Mouse (Mus musculus) hindbrain, postnatal 0 days (tissue): ENCODE measurements around the gene Tfeb. TPM values are rescaled to one million over a fixed set of nuclear protein-coding genes. Genes with fewer than 3 reads are reported as not detected.

Source experiments
- ATAC-seq: fragments of 200-750 bp; cut with Nextera tagmentation; 2 replicates; pipeline ENCODE4 v1.8.0; 2017; ENCODE audit warnings: mild to moderate bottlenecking, moderate TSS enrichment, moderate library complexity
- DNase-seq: peaks from one replicate; pipeline ENCODE4 v3.0.0-alpha.2; 2015; ENCODE audit warnings: low spot score
- H3K27ac ChIP-seq: fragments of 300-500 bp; sonication (generic); 2 replicates; pipeline ENCODE4 v1.5.1; 2014; ENCODE audit warnings: mild to moderate bottlenecking
- H3K27me3 ChIP-seq: fragments of 300-500 bp; sonication (generic); 2 replicates; pipeline ENCODE4 v1.6.1; 2014; ENCODE audit warnings: low read length, mixed read lengths; ENCODE audit not compliant: insufficient read depth
- H3K36me3 ChIP-seq: fragments of 300-500 bp; sonication (generic); 2 replicates; pipeline ENCODE4 v1.6.1; 2014; ENCODE audit warnings: low read length, mixed read lengths; ENCODE audit not compliant: insufficient read depth
- H3K4me1 ChIP-seq: fragments of 300-500 bp; sonication (generic); 2 replicates; pipeline ENCODE4 v1.6.1; 2014; ENCODE audit warnings: antibody characterized with exemption, low read length, mixed read lengths; ENCODE audit not compliant: insufficient read depth
- H3K4me2 ChIP-seq: fragments of 300-500 bp; sonication (generic); 2 replicates; pipeline ENCODE4 v1.6.1; 2014; ENCODE audit warnings: low read depth, mild to moderate bottlenecking, low read length, moderate library complexity, mixed read lengths
- H3K4me3 ChIP-seq: fragments of 300-500 bp; sonication (generic); 2 replicates; pipeline ENCODE4 v1.5.1; 2014; ENCODE audit warnings: low read length
- H3K9ac ChIP-seq: fragments of 300-500 bp; sonication (generic); replicated peaks from 2 replicates; pipeline ENCODE4 v1.6.1; 2014; ENCODE audit warnings: mild to moderate bottlenecking, low read length, moderate library complexity, mixed read lengths
- H3K9me3 ChIP-seq: fragments of 300-500 bp; sonication (generic); 2 replicates; pipeline ENCODE4 v1.6.1; 2016; ENCODE audit warnings: low read length, mixed read lengths
- CTCF ChIP-seq: IDR thresholded peaks from 2 replicates; pipeline ENCODE4 v1.5.1; 2016; ENCODE audit warnings: antibody characterized with exemption, control low read depth, low read depth
- WGBS: fragments of 180-500 bp; shearing (Covaris S2); extraction: QIAGEN DNeasy Blood & Tissue Kit; methylation state at CpG from one replicate; pipeline ENCODE4 v1.1.7; 2014; 5-methylcytosine and 5-hydroxymethylcytosine counted together
- polyA plus RNA-seq: library from polyadenylated mRNA; unstranded; fragments of >200 nt; fragmentation: Nextera tagmentation; extraction: Ambion mirVana; gene quantifications from 2 replicates; pipeline ENCODE4 v1.2.1, GENCODE M21; 2015
- total RNA-seq: library from RNA; depleted of rRNA; stranded (reverse); fragments of >200 nt; gene quantifications from 2 replicates; pipeline ENCODE4 v1.2.3, GENCODE M21; 2014; rRNA removed

Tfeb gene
- total and polyA plus RNA-seq, 2 experiments from 2014 or later = 6.6 to 13.2 TPM

DNA sequence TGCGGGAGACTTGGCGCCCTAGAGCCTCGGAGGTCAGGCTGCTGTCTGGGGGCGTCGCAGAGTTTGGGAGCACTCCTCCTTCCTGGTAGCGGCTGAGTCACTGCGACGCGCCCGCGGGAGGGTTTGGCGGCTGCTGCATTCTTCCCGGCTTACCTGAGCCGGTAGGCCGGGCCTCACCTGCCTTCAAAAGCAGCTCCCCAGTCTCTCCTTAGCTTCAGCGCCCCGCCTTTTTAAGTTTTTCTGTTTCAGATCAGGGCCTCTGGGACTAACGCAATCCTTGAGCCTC is 97.6 kb downstream of the Tfeb start, which contains the start of gene Mdfi:
Gene Mdfi, minus strand, starts transcription at position 210 of the 286 bp plus-strand sequence.
- Histone ChIP-seq H3K9me3 (no peaks in the 10 kb centered on the region), H3K9ac (peak within 1 kb of the TSS; percentile 44; the same call in 1 of the 2 replicates), H3K27me3 (peaks cover 22% of the 10 kb centered on the region; the same call in 1 of the 2 replicates), H3K4me3 (peak within 1 kb of the TSS; percentile 53), H3K36me3 (no peaks in the 10 kb centered on the region), H3K4me1 (0 out of 2 replicates have a peak, but pooled peaks cover 3% of the 10 kb centered on the region), H3K27ac (no peak within 1 kb of the TSS), H3K4me2 (peak within 1 kb of the TSS; percentile 100)
- DNase-seq (no peak), ATAC-seq (no peak)
- TF ChIP-seq CTCF = no peak
- WGBS = 5% methylated on average over 18 of the region's 18 CpGs

- Histone ChIP-seq H3K27me3 (peaks cover 19% of the 10 kb centered on the region; the same call in 1 of the 2 replicates), H3K4me2 (no peak overlapping the region), H3K36me3 (no peaks in the 10 kb centered on the region), H3K9me3 (no peaks in the 10 kb centered on the region), H3K4me1 (0 out of 2 replicates have a peak, but pooled peaks cover 3% of the 10 kb centered on the region), H3K27ac (no peak overlapping the region), H3K9ac (no peak overlapping the region), H3K4me3 (no peak overlapping the region)
- no peak for ATAC-seq
- TF ChIP-seq CTCF = no peak
- WGBS = 52% methylated on average over 6 of the region's 6 CpGs
- DNase-seq = no peak
These were observed 101.0 kb downstream of the Tfeb start for GRCm38 (mm10) chr17:47837808-47838207.

DNA sequence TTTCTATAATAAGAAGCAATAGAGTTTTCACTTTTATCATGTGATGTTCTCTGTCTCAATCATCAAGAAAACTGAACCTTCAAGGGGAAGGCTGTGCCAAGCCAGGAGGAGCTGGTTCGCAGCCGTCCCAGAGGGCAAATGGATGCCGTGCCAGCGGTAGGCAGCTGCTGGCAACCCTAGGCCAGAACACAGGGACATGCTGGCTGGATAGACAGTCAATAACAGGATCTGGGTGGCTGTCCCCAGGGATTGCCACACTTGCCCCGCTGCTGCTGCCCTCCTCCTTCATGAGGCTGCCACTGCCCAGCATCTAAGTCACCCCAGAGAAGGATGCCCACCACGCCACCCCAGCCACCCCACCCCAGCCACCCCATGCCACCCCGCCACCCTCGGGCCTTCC is 104.7 kb downstream of the Tfeb start:
- WGBS = 83% methylated on average over 8 of the region's 8 CpGs
- H3K4me1 ChIP-seq = no peaks in the 10 kb centered on the region
- no peak overlapping the region for H3K9ac ChIP-seq
- no peak overlapping the region for H3K27ac ChIP-seq
- DNase-seq (no peak), ATAC-seq (no peak)
- no peaks in the 10 kb centered on the region for H3K36me3 ChIP-seq
- no peaks in the 10 kb centered on the region for H3K27me3 ChIP-seq
- H3K9me3 ChIP-seq = no peaks in the 10 kb centered on the region
- no peak overlapping the region for H3K4me2 ChIP-seq
- TF ChIP-seq CTCF = no peak
- H3K4me3 ChIP-seq = no peak overlapping the region

Other genes starting within 250 kb of the Tfeb start
- 17.9 and 22.2 TPM in 2 replicates for gene Taf8, start 234.7 kb upstream of the Tfeb start, total RNA-seq
- gene Taf8, start 234.7 kb upstream of the Tfeb start, polyA plus RNA-seq = 11.8 and 12.3 TPM in 2 replicates
- gene Ccnd3, start 232.0 kb upstream of the Tfeb start, total RNA-seq = 55.0 and 63.4 TPM in 2 replicates
- 69.3 and 71.5 TPM in 2 replicates for gene Ccnd3, start 232.0 kb upstream of the Tfeb start, polyA plus RNA-seq
- 20.2 and 25.7 TPM in 2 replicates for gene Bysl, start 125.5 kb upstream of the Tfeb start, total RNA-seq
- gene Bysl, start 125.5 kb upstream of the Tfeb start, polyA plus RNA-seq = 25.3 and 27.1 TPM in 2 replicates
- gene Med20, start 125.4 kb upstream of the Tfeb start, total RNA-seq = 27.9 and 40.9 TPM in 2 replicates
- gene Med20, start 125.4 kb upstream of the Tfeb start, polyA plus RNA-seq = 27.3 and 27.9 TPM in 2 replicates
- 4.6 and 4.8 TPM in 2 replicates for gene Gm20517, start 125.4 kb upstream of the Tfeb start, total RNA-seq
- 1.2 and 1.6 TPM in 2 replicates for gene Gm20517, start 125.4 kb upstream of the Tfeb start, polyA plus RNA-seq
- 20.7 and 25.5 TPM in 2 replicates for gene Usp49, start 106.3 kb upstream of the Tfeb start, total RNA-seq
- 4.2 and 4.9 TPM in 2 replicates for gene Usp49, start 106.3 kb upstream of the Tfeb start, polyA plus RNA-seq
- 158 and 198 TPM in 2 replicates for gene Tomm6, start 48.6 kb upstream of the Tfeb start, total RNA-seq
- gene Tomm6, start 48.6 kb upstream of the Tfeb start, polyA plus RNA-seq = 343 and 371 TPM in 2 replicates
- 143 and 153 TPM in 2 replicates for gene Frs3, start 48.0 kb upstream of the Tfeb start, total RNA-seq
- gene Frs3, start 48.0 kb upstream of the Tfeb start, polyA plus RNA-seq = 55.1 and 58.8 TPM in 2 replicates
- gene Gm21981, start 42.6 kb upstream of the Tfeb start, total RNA-seq = 5.5 and 8.3 TPM in 2 replicates
- 0.79 and 0.85 TPM in 2 replicates for gene Gm21981, start 42.6 kb upstream of the Tfeb start, polyA plus RNA-seq
- gene Prickle4, start 42.3 kb upstream of the Tfeb start, total RNA-seq = 2.2 TPM in 1 of 2 replicates, not detected in the other
- gene Prickle4, start 42.3 kb upstream of the Tfeb start, polyA plus RNA-seq = 1.5 and 1.8 TPM in 2 replicates
- gene Pgc, start 10.2 kb upstream of the Tfeb start, total RNA-seq = 0.21 TPM in 1 of 2 replicates, not detected in the other
- 0.14 and 0.42 TPM in 2 replicates for gene Pgc, start 10.2 kb upstream of the Tfeb start, polyA plus RNA-seq
- 14.7 and 38.7 TPM in 2 replicates for gene Mdfi, start 97.7 kb downstream of the Tfeb start, total RNA-seq
- gene Mdfi, start 97.7 kb downstream of the Tfeb start, polyA plus RNA-seq = 2.6 TPM in 2 replicates
- gene Foxp4, start 187.6 kb downstream of the Tfeb start, total RNA-seq = 109 and 128 TPM in 2 replicates
- gene Foxp4, start 187.6 kb downstream of the Tfeb start, polyA plus RNA-seq = 29.3 and 31.3 TPM in 2 replicates